Comparison of ENCODE assay signal across 18 mouse cellular contexts in the genomic region with DNA sequence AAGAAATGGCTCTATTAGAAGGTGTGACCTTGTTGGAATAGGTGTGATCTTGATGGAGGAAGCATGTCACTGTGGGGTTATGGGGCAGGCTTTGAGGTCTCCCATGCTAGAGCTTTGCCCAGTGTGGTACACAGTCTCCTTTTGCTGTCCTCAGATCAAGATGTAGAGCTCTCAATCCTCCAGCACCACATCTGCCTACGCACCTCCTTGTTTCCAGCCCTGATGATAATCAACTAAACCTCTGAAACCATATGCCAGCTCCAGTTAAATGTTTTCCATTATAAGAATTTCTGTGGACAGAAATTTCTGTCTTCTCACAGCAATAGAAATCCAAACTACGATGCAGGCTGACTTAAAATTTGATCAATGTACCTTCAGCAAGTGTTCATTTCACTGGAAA.
DNase-seq lines count a peak whose midpoint lies in the region; ATAC-seq and TF ChIP-seq lines count a peak whose summit lies in the region.
"Had no signal": no experiment of that assay in that cellular context is flagged by ENCODE, and none has a peak within 500 bp of the region (broad histone marks: within the 10 kb centered on the region; RNA-seq: fewer than 3 reads in every experiment).

No protein-coding gene starts in this region.

- no peak overlapping the region for H3K4me3 ChIP-seq in left cerebral cortex, adult 2 months
- H3K4me3 ChIP-seq: embryonic facial prominence, embryonic 10.5 days; embryonic facial prominence, embryonic 12.5 days; forebrain, embryonic 13.5 days; forebrain, embryonic 15.5 days had no signal

- intact Hi-C loops in left cerebral cortex, adult 2 months (cut with DNase I): loop anchor here (5.0 kb wide), 1 partner anchor 111 kb away; no protein-coding TSS in a partner anchor
- intact Hi-C loops in gastrocnemius, postnatal 36 days (cut with DNase I): no loop called here

- DNase-seq in frontal cortex, postnatal 14 days (ENCODE audit: low spot score in 2 of 2): no peak
- no peak for DNase-seq in left cerebral cortex, adult 2 months (ENCODE audit: extremely low spot score in 1 of 2, low spot score in 2 of 2)
- no peak for DNase-seq in left cerebral cortex, adult 9 months (ENCODE audit: low spot score in 2 of 2)
- no peak for DNase-seq in gastrocnemius, postnatal 36 days
- DNase-seq: adrenal gland, adult 2 months; adrenal gland, postnatal 10 days; adrenal gland, postnatal 25 days; cerebellum, adult 11 months; cerebellum, adult 18-20 months; cerebellum, adult 8-10 months; cerebellum, adult 9-11 months; cerebellum, postnatal 25 days; forebrain, postnatal 0 days had no signal

- no peak for TF ChIP-seq CTCF in left cerebral cortex, adult 2 months (IDR thresholded peaks at IDR 0.05)

- ATAC-seq in frontal cortex, adult (ENCODE audit: low TSS enrichment): peak; percentile 72
- ATAC-seq: forebrain, embryonic 13.5 days; forebrain, embryonic 15.5 days; forebrain, postnatal 0 days had no signal

- H3K27ac ChIP-seq in left cerebral cortex, adult 2 months: peak overlapping the region; percentile 47
- H3K27ac ChIP-seq: embryonic facial prominence, embryonic 10.5 days; embryonic facial prominence, embryonic 12.5 days; forebrain, embryonic 13.5 days; forebrain, embryonic 15.5 days had no signal
